In the genomic region with DNA sequence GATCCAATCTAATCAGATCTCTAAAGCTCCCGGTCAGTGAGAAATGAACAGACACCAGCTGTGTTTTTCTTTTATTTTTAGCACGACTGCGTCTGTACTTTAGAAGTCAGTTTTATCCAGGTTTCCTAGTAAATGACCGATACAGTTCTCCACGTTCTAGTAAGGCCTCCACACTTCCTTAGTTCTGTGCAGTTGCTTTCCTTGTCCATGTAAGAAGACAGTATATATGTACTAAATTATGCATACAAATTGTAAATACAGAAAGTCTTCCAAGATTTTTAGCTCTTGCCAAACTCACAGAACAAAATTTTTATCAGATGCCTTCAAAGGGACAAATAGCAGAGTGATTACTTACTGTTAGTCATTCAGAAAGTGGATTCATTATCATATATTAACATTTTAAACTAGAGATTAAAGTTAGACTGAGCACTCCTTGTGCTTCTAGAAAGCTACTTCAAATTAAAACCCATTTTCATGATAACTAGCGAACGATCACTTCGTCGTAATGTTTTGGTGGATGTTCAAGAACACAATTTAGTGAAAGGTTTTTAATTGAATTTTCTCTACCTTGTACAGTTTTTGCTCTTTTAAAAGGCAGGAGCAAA, we compare ENCODE assay signal across 27 mouse cellular contexts. TPM values are rescaled to one million over a fixed set of nuclear protein-coding genes. Genes with fewer than 3 reads are reported as not detected.
DNase-seq lines count a peak whose midpoint lies in the region; ATAC-seq lines count a peak whose summit lies in the region.
"Had no signal": no experiment of that assay in that cellular context is flagged by ENCODE, and none has a peak within 500 bp of the region (broad histone marks: within the 10 kb centered on the region; RNA-seq: fewer than 3 reads in every experiment).

No protein-coding gene starts in this region.

- WGBS in forebrain, embryonic 13.5 days: 56% methylated on average over 9 of the region's 9 CpGs
- 64% methylated on average over 9 of the region's 9 CpGs for WGBS in forebrain, embryonic 12.5 days
- WGBS in forebrain, embryonic 15.5 days: 36% methylated on average over 9 of the region's 9 CpGs
- WGBS in forebrain, embryonic 11.5 days: 78% methylated on average over 9 of the region's 9 CpGs
- 30% methylated on average over 9 of the region's 9 CpGs for WGBS in forebrain, embryonic 16.5 days

- H3K27ac ChIP-seq in forebrain, embryonic 13.5 days: no peak overlapping the region
- no peak overlapping the region for H3K27ac ChIP-seq in forebrain, embryonic 12.5 days
- H3K27ac ChIP-seq in forebrain, embryonic 15.5 days (replicated peaks): 0 out of 2 replicates have a peak overlapping the region, but pooled peaks have one; percentile 27
- no peak overlapping the region for H3K27ac ChIP-seq in forebrain, embryonic 11.5 days (ENCODE audit: low read depth, low read length)
- no peak overlapping the region for H3K27ac ChIP-seq in forebrain, embryonic 16.5 days (ENCODE audit: low read length)
- H3K27ac ChIP-seq: embryonic facial prominence, embryonic 13.5 days; embryonic facial prominence, embryonic 15.5 days; gastrocnemius, adult 2 months had no signal

- no peak overlapping the region for H3K4me3 ChIP-seq in forebrain, embryonic 13.5 days
- no peak overlapping the region for H3K4me3 ChIP-seq in forebrain, embryonic 12.5 days (replicated peaks)
- H3K4me3 ChIP-seq in forebrain, embryonic 15.5 days: no peak overlapping the region
- H3K4me3 ChIP-seq in forebrain, embryonic 11.5 days (ENCODE audit: low read depth, low read length): no peak overlapping the region
- H3K4me3 ChIP-seq in forebrain, embryonic 16.5 days (replicated peaks; ENCODE audit: low read length): no peak overlapping the region
- H3K4me3 ChIP-seq: embryonic facial prominence, embryonic 13.5 days; embryonic facial prominence, embryonic 15.5 days; erythroblast, embryonic 14.5 days; gastrocnemius, adult 2 months had no signal

- H3K36me3 ChIP-seq in forebrain, embryonic 13.5 days (ENCODE audit: poor library complexity, severe bottlenecking): no peaks in the 10 kb centered on the region
- no peaks in the 10 kb centered on the region for H3K36me3 ChIP-seq in forebrain, embryonic 12.5 days (replicated peaks)
- H3K36me3 ChIP-seq in forebrain, embryonic 15.5 days: no peaks in the 10 kb centered on the region
- H3K36me3 ChIP-seq in forebrain, embryonic 11.5 days (ENCODE audit: control insufficient read depth, insufficient read depth, low read length): no peaks in the 10 kb centered on the region
- no peaks in the 10 kb centered on the region for H3K36me3 ChIP-seq in forebrain, embryonic 16.5 days (ENCODE audit: control insufficient read depth, insufficient read depth)
- H3K36me3 ChIP-seq: embryonic facial prominence, embryonic 13.5 days; embryonic facial prominence, embryonic 15.5 days; G1E had no signal

- no peaks in the 10 kb centered on the region for H3K4me1 ChIP-seq in forebrain, embryonic 13.5 days
- H3K4me1 ChIP-seq in forebrain, embryonic 12.5 days: no peaks in the 10 kb centered on the region
- H3K4me1 ChIP-seq in forebrain, embryonic 15.5 days: peaks cover 11% of the 10 kb centered on the region
- H3K4me1 ChIP-seq in forebrain, embryonic 11.5 days (replicated peaks; ENCODE audit: control insufficient read depth, insufficient read depth, low read length): no peaks in the 10 kb centered on the region
- peaks cover 3% of the 10 kb centered on the region; the same call in 1 of the 2 replicates for H3K4me1 ChIP-seq in forebrain, embryonic 16.5 days (replicated peaks; ENCODE audit: control insufficient read depth, insufficient read depth, low read length)
- H3K4me1 ChIP-seq: embryonic facial prominence, embryonic 15.5 days had no signal

- no peak overlapping the region for H3K4me2 ChIP-seq in forebrain, embryonic 13.5 days
- H3K4me2 ChIP-seq in forebrain, embryonic 12.5 days: no peak overlapping the region
- H3K4me2 ChIP-seq in forebrain, embryonic 15.5 days (replicated peaks): no peak overlapping the region
- H3K4me2 ChIP-seq in forebrain, embryonic 11.5 days (ENCODE audit: low read depth, low read length, severe bottlenecking): no peak overlapping the region
- H3K4me2 ChIP-seq in forebrain, embryonic 16.5 days (ENCODE audit: low read length): no peak overlapping the region
- H3K4me2 ChIP-seq: embryonic facial prominence, embryonic 13.5 days; embryonic facial prominence, embryonic 15.5 days had no signal

- DNase-seq in forebrain, embryonic 11.5 days (ENCODE audit: low spot score): no peak
- DNase-seq in brain, adult 2 months (ENCODE audit: low read depth, low spot score): peak; percentile 13
- DNase-seq in urinary bladder, adult 2 months (ENCODE audit: low spot score): no peak
- no peak for DNase-seq in embryo, embryonic 10 days (ENCODE audit: low spot score)
- DNase-seq: adrenal gland, adult 8-10 months; adrenal gland, postnatal 14 days; adrenal gland, postnatal 36 days; B cell, adult 2 months; cerebellum, adult 11-12 months; cerebellum, adult 2 months; cerebellum, adult 9-10 months; cerebellum, postnatal 10 days; cerebellum, postnatal 25 days; embryo, embryonic 11 days; gastrocnemius, adult 2 months had no signal

- no peaks in the 10 kb centered on the region for H3K9me3 ChIP-seq in forebrain, embryonic 13.5 days (replicated peaks)
- no peaks in the 10 kb centered on the region for H3K9me3 ChIP-seq in forebrain, embryonic 12.5 days
- H3K9me3 ChIP-seq in forebrain, embryonic 15.5 days: no peaks in the 10 kb centered on the region
- H3K9me3 ChIP-seq in forebrain, embryonic 11.5 days (ENCODE audit: control insufficient read depth, low read length): no peaks in the 10 kb centered on the region
- no peaks in the 10 kb centered on the region for H3K9me3 ChIP-seq in forebrain, embryonic 16.5 days (ENCODE audit: control insufficient read depth, low read length)
- H3K9me3 ChIP-seq: embryonic facial prominence, embryonic 13.5 days; embryonic facial prominence, embryonic 15.5 days; G1E had no signal

- H3K27me3 ChIP-seq in forebrain, embryonic 13.5 days: no peaks in the 10 kb centered on the region
- H3K27me3 ChIP-seq in forebrain, embryonic 12.5 days: no peaks in the 10 kb centered on the region
- H3K27me3 ChIP-seq in forebrain, embryonic 15.5 days: no peaks in the 10 kb centered on the region
- no peaks in the 10 kb centered on the region for H3K27me3 ChIP-seq in forebrain, embryonic 11.5 days (ENCODE audit: control insufficient read depth, insufficient read depth, low read length)
- H3K27me3 ChIP-seq in forebrain, embryonic 16.5 days (replicated peaks; ENCODE audit: control insufficient read depth, insufficient read depth, low read length): no peaks in the 10 kb centered on the region
- H3K27me3 ChIP-seq: CH12.LX; embryonic facial prominence, embryonic 13.5 days; embryonic facial prominence, embryonic 15.5 days had no signal

- no peak overlapping the region for H3K9ac ChIP-seq in forebrain, embryonic 13.5 days
- H3K9ac ChIP-seq in forebrain, embryonic 12.5 days: no peak overlapping the region
- no peak overlapping the region for H3K9ac ChIP-seq in forebrain, embryonic 15.5 days (replicated peaks)
- H3K9ac ChIP-seq in forebrain, embryonic 11.5 days (ENCODE audit: low read length): no peak overlapping the region
- H3K9ac ChIP-seq in forebrain, embryonic 16.5 days (replicated peaks; ENCODE audit: low read depth, low read length): no peak overlapping the region
- H3K9ac ChIP-seq: embryonic facial prominence, embryonic 13.5 days; embryonic facial prominence, embryonic 15.5 days had no signal

- ATAC-seq in forebrain, embryonic 13.5 days: peak; percentile 50; the same call in 1 of the 2 replicates
- no peak for ATAC-seq in forebrain, embryonic 12.5 days (ENCODE audit: low FRiP score)
- peak; percentile 57; the same call in 1 of the 2 replicates for ATAC-seq in forebrain, embryonic 15.5 days (replicated peaks)
- no peak for ATAC-seq in forebrain, embryonic 11.5 days (replicated peaks; ENCODE audit: low FRiP score)
- peak; percentile 77 for ATAC-seq in forebrain, embryonic 16.5 days
- ATAC-seq: activated CD4-positive, CD25-positive, alpha-beta regulatory T cell, adult 4 months; CD4-positive, CD25-positive, alpha-beta regulatory T cell, adult 4 months; Patski had no signal

RNA-seq across cellular contexts. Expression of gene Rap1gds1, which starts 41.8 kb away (rescaled TPM):
- polyA plus RNA-seq in forebrain, embryonic 13.5 days (2015; fragmentation: Nextera tagmentation; extraction: Ambion mirVana): 44.8 and 51.6 TPM in 2 replicates
- 57.7 and 59.1 TPM in 2 replicates for polyA plus RNA-seq in forebrain, embryonic 12.5 days (2016; fragmentation: Nextera tagmentation; extraction: Ambion mirVana)
- polyA plus RNA-seq in forebrain, embryonic 15.5 days (2015; fragmentation: Nextera tagmentation; extraction: Ambion mirVana): 60.0 and 62.5 TPM in 2 replicates
- 67.8 and 67.9 TPM in 2 replicates for polyA plus RNA-seq in forebrain, embryonic 11.5 days (2014; fragmentation: Nextera tagmentation; extraction: Ambion mirVana)
- polyA plus RNA-seq in forebrain, embryonic 16.5 days (2015; fragmentation: Nextera tagmentation; extraction: Ambion mirVana): 71.0 and 74.2 TPM in 2 replicates
- polyA plus RNA-seq in urinary bladder, adult 2 months (2012; rRNA removed): 33.5 and 34.8 TPM in 2 replicates

Comparison
In these comparisons a context has a peak if more than half of its experiments do, and no peak if none do; other contexts are left out.
1. ATAC-seq: peak in forebrain, embryonic 13.5 days (single experiment), forebrain, embryonic 15.5 days (single experiment) and forebrain, embryonic 16.5 days (single experiment); none in forebrain, embryonic 12.5 days (single experiment) and forebrain, embryonic 11.5 days (single experiment).